Mouse (Mus musculus): ENCODE data around the gene Nudt16l1. TPM values are rescaled to one million over a fixed set of nuclear protein-coding genes. Genes with fewer than 3 reads are reported as not detected.

Nudt16l1 gene
- total RNA-seq, 2 experiments from 2014 or later, result 70.1 to 71.4 TPM

GRCm38 (mm10) chr16:4964731-4965391, 26.3 kb downstream of the Nudt16l1 start:
- DNase-seq (ENCODE audit: extremely low spot score in 1 of 2, low spot score in 2 of 2), result no peak
- no peak for TF ChIP-seq CTCF (IDR thresholded peaks at IDR 0.05)
- H3K27ac ChIP-seq, result peak overlapping the region; percentile 96
- peak overlapping the region; percentile 88 for H3K4me3 ChIP-seq
- intact Hi-C loops (cut with DNase I), result loop anchor here (1.0 to 2.0 kb wide), 2 partner anchors 48 to 85 kb away; partner anchors contain the start of genes Rogdi and Ubald1

- intact Hi-C loops (cut with DNase I), result loop anchor here (2.0 kb wide), 1 partner anchor 47 kb away; the partner anchor contains the start of gene Rogdi
- TF ChIP-seq CTCF (IDR thresholded peaks at IDR 0.05), result no peak
- no peak overlapping the region; the same call in 1 of the 2 replicates for H3K4me3 ChIP-seq
- H3K27ac ChIP-seq, result peak overlapping the region; percentile 24; the same call in 1 of the 2 replicates
- DNase-seq (ENCODE audit: extremely low spot score in 1 of 2, low spot score in 2 of 2), result no peak
Observed at GRCm38 (mm10) chr16:4965392-4966129, 27.0 kb downstream of the Nudt16l1 start.

- Histone ChIP-seq H3K27ac (no peak overlapping the region), H3K4me3 (no peak overlapping the region)
- intact Hi-C loops (cut with DNase I), result no loop called here
- no peak for TF ChIP-seq CTCF (IDR thresholded peaks at IDR 0.05)
- no peak for DNase-seq (ENCODE audit: extremely low spot score in 1 of 2, low spot score in 2 of 2)
Observed at GRCm38 (mm10) chr16:4968426-4968825, 29.9 kb downstream of the Nudt16l1 start.

GRCm38 (mm10) chr16:4969055-4969843, 30.7 kb downstream of the Nudt16l1 start:
- no peak overlapping the region for H3K4me3 ChIP-seq
- H3K27ac ChIP-seq, result no peak overlapping the region
- no peak for TF ChIP-seq CTCF (IDR thresholded peaks at IDR 0.05)
- no peak for DNase-seq (ENCODE audit: extremely low spot score in 1 of 2, low spot score in 2 of 2)
- intact Hi-C loops (cut with DNase I), result no loop called here

GRCm38 (mm10) chr16:4971626-4972025, 33.1 kb downstream of the Nudt16l1 start:
- Histone ChIP-seq H3K27ac (no peak overlapping the region), H3K4me3 (no peak overlapping the region)
- TF ChIP-seq CTCF (IDR thresholded peaks at IDR 0.05), result no peak
- intact Hi-C loops (cut with DNase I), result no loop called here
- DNase-seq (ENCODE audit: extremely low spot score in 1 of 2, low spot score in 2 of 2), result no peak

- intact Hi-C loops (cut with DNase I), result no loop called here
- TF ChIP-seq CTCF (IDR thresholded peaks at IDR 0.05), result no peak
- Histone ChIP-seq H3K27ac (no peak overlapping the region), H3K4me3 (no peak overlapping the region)
- no peak for DNase-seq (ENCODE audit: extremely low spot score in 1 of 2, low spot score in 2 of 2)
Observed at GRCm38 (mm10) chr16:4974521-4974920, 36.0 kb downstream of the Nudt16l1 start.

- intact Hi-C loops (cut with DNase I), result no loop called here
- Histone ChIP-seq H3K4me3 (no peak overlapping the region), H3K27ac (peak overlapping the region; percentile 80)
- no peak for TF ChIP-seq CTCF (IDR thresholded peaks at IDR 0.05)
- DNase-seq (ENCODE audit: extremely low spot score in 1 of 2, low spot score in 2 of 2), result peak; percentile 26 to 38
Observed at GRCm38 (mm10) chr16:4976180-4976579, 37.6 kb downstream of the Nudt16l1 start.

GRCm38 (mm10) chr16:4978275-4979051, 39.9 kb downstream of the Nudt16l1 start:
- Histone ChIP-seq H3K4me3 (no peak overlapping the region), H3K27ac (peak overlapping the region; percentile 80)
- intact Hi-C loops (cut with DNase I), result loop anchor here (2.0 kb wide), 1 partner anchor 34 kb away; the partner anchor contains the start of gene Rogdi
- DNase-seq (ENCODE audit: extremely low spot score in 1 of 2, low spot score in 2 of 2), result no peak
- no peak for TF ChIP-seq CTCF (IDR thresholded peaks at IDR 0.05)

- no peak overlapping the region for H3K4me3 ChIP-seq
- no peak for DNase-seq (ENCODE audit: extremely low spot score in 1 of 2, low spot score in 2 of 2)
- peak overlapping the region; percentile 40; the same call in 1 of the 2 replicates for H3K27ac ChIP-seq
- peak; percentile 68 for TF ChIP-seq CTCF (IDR thresholded peaks at IDR 0.05)
- intact Hi-C loops (cut with DNase I), result loop anchor here (1.0 to 2.0 kb wide), 2 partner anchors 33 to 165 kb away; partner anchors contain the start of gene Rogdi
Observed at GRCm38 (mm10) chr16:4979755-4980380, 41.3 kb downstream of the Nudt16l1 start.

GRCm38 (mm10) chr16:4984717-4985116, 46.2 kb downstream of the Nudt16l1 start:
- no peak for TF ChIP-seq CTCF (IDR thresholded peaks at IDR 0.05)
- intact Hi-C loops (cut with DNase I), result no loop called here
- H3K27ac ChIP-seq, result no peak overlapping the region
- H3K4me3 ChIP-seq, result no peak overlapping the region
- DNase-seq (ENCODE audit: extremely low spot score in 1 of 2, low spot score in 2 of 2), result no peak

Other genes with a start within 250 kb of the Nudt16l1 start
- 10 to 100 TPM in 1 of 2 experiments, 1 to 10 TPM in 1; 9.7 to 10.8 TPM for gene Nmral1, start 219.4 kb upstream of the Nudt16l1 start, total RNA-seq (2021)
- gene Hmox2, start 212.4 kb upstream of the Nudt16l1 start, total RNA-seq (2021), result 10 to 100 TPM; 76.1 to 79.1 TPM
- 100 to 1,000 TPM; 189 to 204 TPM for gene Cdip1, start 148.5 kb upstream of the Nudt16l1 start, total RNA-seq (2021)
- gene 4930562C15Rik, start 103.3 kb upstream of the Nudt16l1 start, total RNA-seq (2021), result not detected
- gene Ubald1, start 58.4 kb upstream of the Nudt16l1 start, total RNA-seq (2021), result 10 to 100 TPM; 91.8 to 93.7 TPM
- gene Mgrn1, start 52.5 kb upstream of the Nudt16l1 start, total RNA-seq (2021), result 100 to 1,000 TPM; 208 to 211 TPM
- 10 to 100 TPM; 67.3 to 68.3 TPM for gene Anks3, start 25.4 kb downstream of the Nudt16l1 start, total RNA-seq (2021)
- gene Sept12, start 59.1 kb downstream of the Nudt16l1 start, total RNA-seq (2021), result not detected
- not detected for gene Smim22, start 68.5 kb downstream of the Nudt16l1 start, total RNA-seq (2021)
- 100 to 1,000 TPM; 209 to 213 TPM for gene Rogdi, start 74.8 kb downstream of the Nudt16l1 start, total RNA-seq (2021)
- gene Glyr1, start 111.1 kb downstream of the Nudt16l1 start, total RNA-seq (2021), result 100 to 1,000 TPM; 139 to 146 TPM
- 10 to 100 TPM; 44.1 to 45.3 TPM for gene Ubn1, start 111.3 kb downstream of the Nudt16l1 start, total RNA-seq (2021)
- 1 to 10 TPM in 1 of 2 experiments, under 1 TPM in 1; 1.00 to 1.4 TPM for gene Ppl, start 193.7 kb downstream of the Nudt16l1 start, total RNA-seq (2021)
- gene Sec14l5, start 208.3 kb downstream of the Nudt16l1 start, total RNA-seq (2021), result 1 to 10 TPM; 4.8 to 5.0 TPM